Mouse (Mus musculus) heart, adult 11 months (tissue): ENCODE measurements at regions not wholly inside any gene's neighbourhood (a gene's known extent, or its start where the extent isn't known, plus 50 kb on each side); places are given as distances from the start of the nearest gene placed in this dataset.
A peak's percentile ranks its signal among the peaks of the same experiment; 100 is the strongest.

Experiments used
- DNase-seq: peaks from one replicate; pipeline ENCODE4 v3.0.0; 2022

DNA sequence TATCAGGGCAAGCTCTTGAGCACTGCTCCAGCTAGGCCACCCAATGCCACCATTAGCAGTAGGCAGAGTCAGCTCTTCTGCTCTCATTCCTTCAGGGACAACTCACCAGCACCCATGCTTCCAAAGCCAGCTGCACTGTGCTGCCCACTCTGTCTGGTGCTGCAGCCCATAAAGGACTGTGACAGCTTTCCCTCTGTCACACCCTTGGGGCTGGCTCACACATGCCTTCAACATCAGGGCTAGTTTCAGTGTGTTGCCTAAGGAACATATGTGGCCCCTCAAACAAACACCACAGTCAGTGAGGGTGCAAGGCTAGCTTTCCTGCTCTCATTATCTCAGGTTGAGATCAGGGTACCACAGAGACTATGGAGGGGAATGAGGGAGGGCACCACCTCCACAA lies 75.3 kb downstream of the Gm19965 start:
- peak; percentile 79 for DNase-seq

DNA sequence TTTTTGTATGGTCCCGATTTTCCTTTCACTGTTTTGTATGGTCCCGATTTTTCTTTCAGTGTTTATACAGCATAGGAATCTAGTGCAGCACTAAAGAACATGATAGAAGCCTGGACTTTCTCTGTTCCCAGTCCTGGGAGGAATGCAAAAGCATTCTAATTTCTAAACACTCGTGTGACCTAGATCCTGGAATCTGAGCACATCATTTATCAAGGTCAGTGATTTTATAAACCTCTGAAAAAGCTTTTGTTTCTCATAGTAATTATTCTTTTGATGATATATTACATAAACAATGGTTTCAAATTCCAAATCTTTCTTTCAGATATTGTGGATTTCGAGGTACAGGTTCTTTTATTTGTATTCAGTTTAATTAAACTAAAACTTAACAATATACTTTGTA lies 93.7 kb downstream of the Gm19965 start:
- DNase-seq = no peak

DNA sequence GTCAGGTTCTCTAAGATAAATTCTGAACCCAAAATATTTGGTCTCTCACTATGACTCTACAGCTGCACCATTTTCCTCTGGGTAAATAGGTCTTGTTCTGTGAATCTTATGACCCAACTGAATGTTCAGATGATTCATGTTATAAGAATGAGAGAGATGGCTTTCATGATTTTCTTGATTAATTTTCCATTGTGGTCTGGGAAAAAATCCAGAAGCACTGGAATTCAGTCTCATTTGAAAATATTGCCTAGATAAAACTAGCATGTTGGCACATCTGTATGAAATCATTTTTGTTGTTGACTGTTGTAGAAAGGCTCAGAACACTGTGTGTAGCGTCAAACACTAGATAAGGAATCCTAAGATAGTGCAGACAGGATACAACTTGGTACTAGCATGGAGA lies 102.4 kb downstream of the Gm19965 start:
- DNase-seq = no peak
